Mouse (Mus musculus) midbrain, embryonic 14.5 days (tissue): ENCODE measurements around the gene Men1. TPM values are rescaled to one million over a fixed set of nuclear protein-coding genes. Genes with fewer than 3 reads are reported as not detected.

Experiments used
- ATAC-seq: fragments of 200-750 bp; cut with Nextera tagmentation; 2 replicates; pipeline ENCODE4 v1.8.0; 2017; ENCODE audit warnings: moderate number of reproducible peaks, moderate library complexity; ENCODE audit not compliant: low FRiP score, low TSS enrichment
- DNase-seq: peaks from one replicate; pipeline ENCODE4 v3.0.0-alpha.2; 2015
- H3K27ac ChIP-seq: fragments of 300-500 bp; sonication (generic); replicated peaks from 2 replicates; pipeline ENCODE4 v1.5.1; 2014; ENCODE audit warnings: mild to moderate bottlenecking, low read depth, low read length, moderate library complexity
- H3K27me3 ChIP-seq: fragments of 300-500 bp; sonication (generic); 2 replicates; pipeline ENCODE4 v1.6.1; 2014; ENCODE audit warnings: low read length, control low read depth, mixed read lengths; ENCODE audit not compliant: control insufficient read depth, insufficient read depth
- H3K36me3 ChIP-seq: fragments of 300-500 bp; sonication (generic); 2 replicates; pipeline ENCODE4 v1.6.1; 2014; ENCODE audit warnings: low read length, control low read depth; ENCODE audit not compliant: control insufficient read depth, insufficient read depth
- H3K4me1 ChIP-seq: fragments of 300-500 bp; sonication (generic); 2 replicates; pipeline ENCODE4 v1.6.1; 2014; ENCODE audit warnings: mild to moderate bottlenecking, antibody characterized with exemption, low read length, control low read depth; ENCODE audit not compliant: control insufficient read depth, insufficient read depth
- H3K4me2 ChIP-seq: fragments of 300-500 bp; sonication (generic); 2 replicates; pipeline ENCODE4 v1.6.1; 2014; ENCODE audit warnings: mild to moderate bottlenecking, low read length, moderate library complexity
- H3K4me3 ChIP-seq: fragments of 300-500 bp; sonication (generic); replicated peaks from 2 replicates; pipeline ENCODE4 v1.5.1; 2014; ENCODE audit warnings: low read depth, low read length
- H3K9ac ChIP-seq: fragments of 300-500 bp; sonication (generic); replicated peaks from 2 replicates; pipeline ENCODE4 v1.6.1; 2014; ENCODE audit warnings: mild to moderate bottlenecking, low read length, moderate library complexity
- H3K9me3 ChIP-seq: fragments of 300-500 bp; sonication (generic); 2 replicates; pipeline ENCODE4 v1.6.1; 2016; ENCODE audit warnings: low read length, control low read depth, mixed read lengths; ENCODE audit not compliant: control insufficient read depth
- WGBS: fragments of 180-500 bp; shearing (Covaris S2); extraction: QIAGEN DNeasy Blood & Tissue Kit; methylation state at CpG from one replicate; pipeline ENCODE4 v1.1.7; 2014; 5-methylcytosine and 5-hydroxymethylcytosine counted together
- polyA plus RNA-seq: library from polyadenylated mRNA; unstranded; fragments of >200 nt; fragmentation: Nextera tagmentation; extraction: Ambion mirVana; gene quantifications from 2 replicates; pipeline ENCODE4 v1.2.1, GENCODE M21; 2014

The Men1 gene
- polyA plus RNA-seq, 1 experiment from 2014 or later, result 55.4 TPM

- H3K4me1 ChIP-seq, result peaks cover 24% of the 10 kb centered on the region
- ATAC-seq, result peak; percentile 98
- WGBS, result 1% methylated on average over 85 of the region's 85 CpGs
Measured at GRCm38 (mm10) chr19:6363411-6364240, 28.8 kb downstream of the Men1 start, which contains the start of gene Sf1. Sf1 (plus strand) TSS chr19:6363690.

DNA sequence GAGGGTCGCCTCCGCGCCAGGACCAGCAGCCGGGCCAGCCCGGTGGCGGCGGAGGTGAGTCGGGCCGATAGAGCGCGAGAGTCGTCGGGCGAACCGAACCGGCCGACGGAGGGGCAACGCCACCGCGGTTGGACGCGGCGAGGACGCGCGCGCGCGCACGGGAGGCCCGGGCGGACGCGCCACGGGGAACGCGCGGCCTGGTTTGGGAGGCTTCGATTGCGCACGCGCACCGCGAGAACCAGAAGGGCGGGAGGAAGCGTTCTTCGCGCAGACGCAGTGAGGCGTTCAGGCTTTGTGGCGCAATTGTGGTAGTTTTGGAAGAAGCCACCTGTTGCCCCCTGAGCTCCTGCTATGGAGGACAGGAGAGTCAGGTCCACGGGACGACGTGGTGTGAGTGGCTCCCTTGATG, 29.5 kb downstream of the Men1 start:
- WGBS, result under 1% methylated on average over 55 of the region's 55 CpGs

More at GRCm38 (mm10) chr19:6363411-6364240, 28.8 kb downstream of the Men1 start, which contains the start of gene Sf1:
- H3K9ac ChIP-seq, result peak within 1 kb of the TSS; percentile 92
- peak; percentile 100 for DNase-seq
- H3K4me2 ChIP-seq, result peak within 1 kb of the TSS; percentile 96
- no peaks in the 10 kb centered on the region for H3K27me3 ChIP-seq
- peak within 1 kb of the TSS; percentile 97 for H3K27ac ChIP-seq
- no peaks in the 10 kb centered on the region for H3K9me3 ChIP-seq
- peak within 1 kb of the TSS; percentile 100 for H3K4me3 ChIP-seq
- H3K36me3 ChIP-seq, result peaks cover 41% of the 10 kb centered on the region

DNA sequence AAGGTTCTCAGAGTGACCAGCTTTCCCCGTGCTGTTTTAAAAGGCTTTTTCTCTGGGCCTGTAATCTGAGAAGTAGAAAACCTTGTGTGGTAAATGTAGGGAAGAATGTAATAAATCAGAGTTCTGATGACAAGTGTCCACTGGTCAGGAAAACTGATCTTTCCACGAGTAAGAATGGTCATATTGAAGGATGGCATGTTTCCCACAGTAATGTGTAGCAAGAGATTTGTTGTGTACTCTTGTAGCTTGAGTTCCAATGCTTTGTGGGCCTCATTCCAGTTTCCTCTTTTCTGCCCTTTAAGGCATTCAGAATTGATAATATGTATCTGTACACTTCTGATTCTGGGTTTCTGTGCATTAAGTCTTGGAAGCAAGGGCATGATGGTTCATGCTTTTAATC, 30.1 kb downstream of the Men1 start:
- ATAC-seq (no peak), DNase-seq (no peak)
- Histone ChIP-seq H3K4me3 (peak overlapping the region; percentile 100), H3K4me1 (peaks cover 24% of the 10 kb centered on the region), H3K9ac (peak overlapping the region; percentile 92), H3K27ac (peak overlapping the region; percentile 97), H3K27me3 (no peaks in the 10 kb centered on the region), H3K4me2 (peak overlapping the region; percentile 96), H3K36me3 (peaks cover 51% of the 10 kb centered on the region), H3K9me3 (no peaks in the 10 kb centered on the region)
- WGBS, result 7% methylated on average over 2 of the region's 2 CpGs

More for the DNA sequence above, 29.5 kb downstream of the Men1 start:
- peak; percentile 96 for DNase-seq
- H3K4me2 ChIP-seq, result peak overlapping the region; percentile 96
- H3K4me3 ChIP-seq, result peak overlapping the region; percentile 100
- H3K9me3 ChIP-seq, result no peaks in the 10 kb centered on the region
- no peaks in the 10 kb centered on the region for H3K27me3 ChIP-seq
- H3K4me1 ChIP-seq, result peaks cover 24% of the 10 kb centered on the region
- peak overlapping the region; percentile 92 for H3K9ac ChIP-seq
- H3K36me3 ChIP-seq, result peaks cover 46% of the 10 kb centered on the region
- no peak for ATAC-seq
- peak overlapping the region; percentile 97 for H3K27ac ChIP-seq

DNA sequence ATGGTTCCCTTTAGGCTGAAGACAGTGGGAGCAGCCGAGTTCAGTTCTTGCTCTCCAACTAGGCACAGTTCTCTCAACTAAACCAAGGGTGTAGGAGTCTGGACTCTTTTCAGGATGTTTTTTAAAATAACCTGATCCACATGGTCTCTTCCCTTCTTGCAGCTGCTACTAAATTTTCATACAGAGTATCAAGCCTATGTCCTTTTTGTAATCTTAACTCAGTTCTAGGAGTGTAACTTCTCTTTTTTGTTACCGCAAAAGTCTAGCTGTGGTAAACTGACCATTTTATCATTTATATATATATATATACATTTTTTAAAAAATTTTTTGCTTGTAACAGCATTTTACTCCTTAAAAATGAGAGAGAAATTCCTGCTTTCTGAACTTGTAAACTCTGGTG, 35.4 kb downstream of the Men1 start:
- H3K27me3 ChIP-seq, result no peaks in the 10 kb centered on the region
- no peak overlapping the region for H3K27ac ChIP-seq
- no peak overlapping the region for H3K4me2 ChIP-seq
- no peak overlapping the region for H3K4me3 ChIP-seq
- H3K9ac ChIP-seq, result no peak overlapping the region
- H3K9me3 ChIP-seq, result no peaks in the 10 kb centered on the region
- peaks cover 98% of the 10 kb centered on the region for H3K36me3 ChIP-seq
- H3K4me1 ChIP-seq, result peaks cover 10% of the 10 kb centered on the region
- DNase-seq (no peak), ATAC-seq (no peak)
- 97% methylated on average over 2 of the region's 2 CpGs for WGBS

DNA sequence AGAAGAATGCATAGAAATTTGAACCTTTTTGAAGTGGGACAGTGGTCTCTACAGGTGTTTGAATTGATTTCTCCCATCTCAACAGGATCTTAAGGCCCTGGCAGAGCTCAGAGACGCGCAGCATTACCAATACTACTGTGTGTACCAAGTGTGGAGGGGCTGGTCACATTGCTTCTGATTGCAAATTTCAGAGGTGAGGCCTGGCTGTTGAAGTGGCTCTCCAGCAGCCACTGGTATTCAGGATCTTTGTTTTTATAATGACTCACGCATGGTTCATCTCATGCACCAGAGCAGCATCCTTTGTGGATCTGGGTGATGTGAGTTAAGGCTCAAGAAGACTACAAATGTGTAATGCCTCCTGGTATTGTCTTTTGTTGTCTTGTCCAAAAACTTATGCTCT, 37.7 kb downstream of the Men1 start:
- WGBS, result 94% methylated on average over 3 of the region's 3 CpGs
- Histone ChIP-seq H3K9ac (no peak overlapping the region), H3K4me2 (no peak overlapping the region), H3K4me1 (no peaks in the 10 kb centered on the region), H3K36me3 (peaks cover 99% of the 10 kb centered on the region), H3K27ac (no peak overlapping the region), H3K27me3 (no peaks in the 10 kb centered on the region), H3K9me3 (no peaks in the 10 kb centered on the region), H3K4me3 (no peak overlapping the region)
- DNase-seq (no peak), ATAC-seq (no peak)

- Histone ChIP-seq H3K9ac (no peak overlapping the region), H3K27me3 (no peaks in the 10 kb centered on the region), H3K27ac (no peak overlapping the region), H3K4me2 (no peak overlapping the region), H3K4me1 (no peaks in the 10 kb centered on the region), H3K4me3 (no peak overlapping the region), H3K9me3 (no peaks in the 10 kb centered on the region), H3K36me3 (peaks cover 98% of the 10 kb centered on the region)
- peak; percentile 89 for DNase-seq
- peak; percentile 17; the same call in 1 of the 2 replicates for ATAC-seq
- WGBS, result 70% methylated on average over 12 of the region's 12 CpGs
Measured at GRCm38 (mm10) chr19:6373539-6374400, 39.0 kb downstream of the Men1 start.

GRCm38 (mm10) chr19:6374571-6374970, 39.8 kb downstream of the Men1 start:
- WGBS, result 98% methylated on average over 10 of the region's 10 CpGs
- Histone ChIP-seq H3K9me3 (no peaks in the 10 kb centered on the region), H3K4me1 (no peaks in the 10 kb centered on the region), H3K4me2 (no peak overlapping the region), H3K27ac (no peak overlapping the region), H3K9ac (no peak overlapping the region), H3K4me3 (no peak overlapping the region), H3K36me3 (peaks cover 95% of the 10 kb centered on the region), H3K27me3 (no peaks in the 10 kb centered on the region)
- ATAC-seq (no peak), DNase-seq (no peak)

- ATAC-seq (peak; percentile 57), DNase-seq (no peak)
- Histone ChIP-seq H3K4me3 (no peak overlapping the region), H3K9ac (no peak overlapping the region), H3K36me3 (peaks cover 85% of the 10 kb centered on the region), H3K4me1 (no peaks in the 10 kb centered on the region), H3K27me3 (no peaks in the 10 kb centered on the region), H3K4me2 (no peak overlapping the region), H3K27ac (no peak overlapping the region), H3K9me3 (no peaks in the 10 kb centered on the region)
- WGBS, result 90% methylated on average over 42 of the region's 42 CpGs
Measured at GRCm38 (mm10) chr19:6375423-6376254, 40.9 kb downstream of the Men1 start.
